Mouse (Mus musculus) neural tube, embryonic 14.5 days (tissue): ENCODE measurements around the gene Slc6a8. TPM values are rescaled to one million over a fixed set of nuclear protein-coding genes. Genes with fewer than 3 reads are reported as not detected.
A peak's percentile ranks its signal among the peaks of the same experiment; 100 is the strongest.

Experiments
- ATAC-seq: fragments of 200-750 bp; cut with Nextera tagmentation; 2 replicates; pipeline ENCODE4 v1.8.0; 2017; ENCODE audit warnings: low read depth, mild to moderate bottlenecking, moderate TSS enrichment, moderate library complexity
- H3K27ac ChIP-seq: fragments of 300-500 bp; sonication (generic); 2 replicates; pipeline ENCODE4 v1.5.1; 2014; ENCODE audit warnings: low read depth, mild to moderate bottlenecking, control low read depth, low read length, moderate library complexity, mixed read lengths
- H3K27me3 ChIP-seq: fragments of 300-500 bp; sonication (generic); 2 replicates; pipeline ENCODE4 v1.6.1; 2014; ENCODE audit warnings: low read length; ENCODE audit not compliant: control insufficient read depth, insufficient read depth
- H3K36me3 ChIP-seq: fragments of 300-500 bp; sonication (generic); 2 replicates; pipeline ENCODE4 v1.6.1; 2014; ENCODE audit warnings: low read length, mixed read lengths; ENCODE audit not compliant: control insufficient read depth, insufficient read depth
- H3K4me1 ChIP-seq: fragments of 300-500 bp; sonication (generic); 2 replicates; pipeline ENCODE4 v1.6.1; 2014; ENCODE audit warnings: low read length; ENCODE audit not compliant: control insufficient read depth, insufficient read depth
- H3K4me2 ChIP-seq: fragments of 300-500 bp; sonication (generic); 2 replicates; pipeline ENCODE4 v1.6.1; 2014; ENCODE audit warnings: mild to moderate bottlenecking, low read depth, low read length, control low read depth
- H3K4me3 ChIP-seq: fragments of 300-500 bp; sonication (generic); 2 replicates; pipeline ENCODE4 v1.5.1; 2014; ENCODE audit warnings: low read depth, low read length, control low read depth, mixed read lengths
- H3K9ac ChIP-seq: fragments of 300-500 bp; sonication (generic); replicated peaks from 2 replicates; pipeline ENCODE4 v1.6.1; 2014; ENCODE audit warnings: low read depth, mild to moderate bottlenecking, control low read depth, low read length, mixed read lengths
- H3K9me3 ChIP-seq: fragments of 300-500 bp; sonication (generic); 2 replicates; pipeline ENCODE4 v1.6.1; 2016; ENCODE audit warnings: low read length; ENCODE audit not compliant: control insufficient read depth
- WGBS: fragments of 180-500 bp; shearing (Covaris S2); extraction: QIAGEN DNeasy Blood & Tissue Kit; methylation state at CpG from one replicate; pipeline ENCODE4 v1.1.7; 2014; 5-methylcytosine and 5-hydroxymethylcytosine counted together
- polyA plus RNA-seq: library from polyadenylated mRNA; unstranded; fragments of >200 nt; fragmentation: Nextera tagmentation; extraction: Ambion mirVana; gene quantifications from 2 replicates; pipeline ENCODE4 v1.2.1, GENCODE M21; 2014

The Slc6a8 gene
- polyA plus RNA-seq, 1 experiment from 2014 or later: 9.7 TPM

DNA sequence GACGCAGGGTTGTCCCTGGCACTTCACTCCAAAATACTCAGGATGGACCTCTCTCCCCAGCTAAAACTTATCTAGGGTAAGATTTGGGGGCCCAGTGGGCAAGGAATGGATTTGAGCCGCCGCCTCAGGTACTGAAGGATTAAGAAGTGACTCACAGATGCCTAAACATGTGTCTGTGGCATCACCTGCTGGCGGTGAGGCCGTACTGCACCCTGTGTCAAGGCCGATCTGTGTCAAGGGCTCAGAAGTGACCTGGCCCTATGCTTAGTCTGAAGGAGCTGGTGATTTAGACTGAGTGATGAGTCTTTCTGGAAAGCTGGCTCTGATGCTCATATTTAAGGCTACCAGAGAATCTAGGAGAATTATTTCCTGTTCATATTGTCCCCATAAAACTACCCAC, 18.8 kb upstream of the Slc6a8 start:
- no peaks in the 10 kb centered on the region for H3K36me3 ChIP-seq
- no peaks in the 10 kb centered on the region for H3K4me1 ChIP-seq
- no peak overlapping the region for H3K27ac ChIP-seq
- no peak overlapping the region for H3K9ac ChIP-seq
- no peak overlapping the region for H3K4me2 ChIP-seq
- no peak overlapping the region for H3K4me3 ChIP-seq
- peak; percentile 59 for ATAC-seq
- 18% methylated on average over 6 of the region's 6 CpGs for WGBS
- no peaks in the 10 kb centered on the region for H3K9me3 ChIP-seq
- no peaks in the 10 kb centered on the region for H3K27me3 ChIP-seq

DNA sequence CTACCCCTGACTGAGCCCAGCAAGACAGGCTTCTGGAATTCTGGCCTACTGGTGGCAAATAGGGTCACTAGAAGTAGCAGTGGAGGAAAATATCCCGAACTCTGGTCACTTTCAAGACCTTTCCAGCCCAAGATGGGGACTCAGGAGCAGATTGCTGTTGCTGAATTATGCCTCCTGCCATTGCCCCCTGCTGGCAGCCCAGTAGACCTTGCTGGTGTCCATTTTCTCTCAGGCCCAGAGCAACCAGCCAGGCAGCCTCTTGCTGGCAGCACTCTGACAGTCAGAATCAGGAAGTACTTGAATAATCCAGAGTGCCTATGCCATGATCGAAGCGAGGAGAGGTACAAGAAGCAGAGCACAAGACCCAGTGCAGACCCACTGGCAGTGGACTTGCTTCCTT, 17.4 kb upstream of the Slc6a8 start:
- Histone ChIP-seq H3K4me3 (no peak overlapping the region), H3K4me1 (no peaks in the 10 kb centered on the region), H3K9ac (no peak overlapping the region), H3K9me3 (no peaks in the 10 kb centered on the region), H3K27ac (no peak overlapping the region), H3K4me2 (no peak overlapping the region), H3K36me3 (no peaks in the 10 kb centered on the region), H3K27me3 (no peaks in the 10 kb centered on the region)
- no peak for ATAC-seq
- WGBS: 90% methylated on average over 3 of the region's 3 CpGs

DNA sequence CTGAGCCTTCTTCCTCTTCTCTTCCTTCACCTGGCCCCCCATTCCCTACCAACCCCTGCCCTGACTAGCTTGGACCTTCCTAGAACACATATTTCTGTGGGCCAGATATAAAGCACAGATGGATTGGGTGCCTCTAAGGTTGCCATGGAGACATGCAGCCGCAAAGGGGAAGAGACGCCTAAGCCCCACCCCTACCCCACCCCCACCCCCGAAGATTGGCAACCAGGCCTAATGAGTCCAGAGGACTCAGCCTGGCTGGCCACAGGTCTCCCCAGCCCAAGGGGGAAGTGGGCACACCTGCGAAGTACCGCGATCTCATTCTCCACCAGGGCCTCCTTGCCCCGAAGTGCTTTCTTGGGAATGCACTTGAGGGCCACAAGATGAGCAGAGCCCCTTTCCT, 14.6 kb upstream of the Slc6a8 start:
- peak overlapping the region; percentile 46 for H3K4me3 ChIP-seq
- H3K27me3 ChIP-seq: no peaks in the 10 kb centered on the region
- H3K4me1 ChIP-seq: no peaks in the 10 kb centered on the region
- no peaks in the 10 kb centered on the region for H3K36me3 ChIP-seq
- ATAC-seq: no peak
- H3K9me3 ChIP-seq: no peaks in the 10 kb centered on the region
- peak overlapping the region; percentile 51 for H3K4me2 ChIP-seq
- no peak overlapping the region for H3K9ac ChIP-seq
- no peak overlapping the region for H3K27ac ChIP-seq
- 60% methylated on average over 7 of the region's 7 CpGs for WGBS

DNA sequence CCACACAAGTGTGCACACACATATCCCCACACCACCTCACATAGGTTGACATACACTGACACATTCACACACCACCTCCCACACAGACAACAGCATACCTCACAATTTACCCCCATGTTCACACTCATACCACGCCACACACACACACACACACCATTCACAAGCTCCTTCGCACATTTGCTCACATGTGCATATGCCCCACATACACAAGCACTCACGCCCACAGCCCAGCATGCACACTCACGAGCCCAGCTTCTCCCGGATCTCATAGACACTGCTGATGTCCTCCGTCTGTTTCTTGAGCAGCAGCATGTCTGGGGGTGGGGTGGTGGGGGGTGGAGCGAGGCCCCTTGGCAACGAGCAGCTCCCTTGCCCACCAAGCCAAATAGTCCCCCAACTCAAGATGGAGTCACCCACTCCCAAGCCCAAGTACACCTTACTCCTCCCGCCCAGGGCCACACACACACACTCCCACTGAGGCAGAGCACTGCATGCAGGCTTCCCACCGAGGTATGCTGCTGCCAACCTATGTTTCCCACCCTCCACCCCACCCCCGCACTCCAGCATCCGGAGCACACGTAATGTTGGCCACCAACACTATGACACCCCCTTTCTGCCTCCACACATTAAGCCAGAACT, 13.9 kb upstream of the Slc6a8 start:
- 55% methylated on average over 13 of the region's 13 CpGs for WGBS
- no peaks in the 10 kb centered on the region for H3K27me3 ChIP-seq
- peak overlapping the region; percentile 51 for H3K4me2 ChIP-seq
- no peaks in the 10 kb centered on the region for H3K9me3 ChIP-seq
- H3K36me3 ChIP-seq: no peaks in the 10 kb centered on the region
- H3K4me3 ChIP-seq: peak overlapping the region; percentile 46
- no peaks in the 10 kb centered on the region for H3K4me1 ChIP-seq
- H3K27ac ChIP-seq: no peak overlapping the region
- H3K9ac ChIP-seq: peak overlapping the region; percentile 58; the same call in 1 of the 2 replicates
- ATAC-seq: peak; percentile 55

DNA sequence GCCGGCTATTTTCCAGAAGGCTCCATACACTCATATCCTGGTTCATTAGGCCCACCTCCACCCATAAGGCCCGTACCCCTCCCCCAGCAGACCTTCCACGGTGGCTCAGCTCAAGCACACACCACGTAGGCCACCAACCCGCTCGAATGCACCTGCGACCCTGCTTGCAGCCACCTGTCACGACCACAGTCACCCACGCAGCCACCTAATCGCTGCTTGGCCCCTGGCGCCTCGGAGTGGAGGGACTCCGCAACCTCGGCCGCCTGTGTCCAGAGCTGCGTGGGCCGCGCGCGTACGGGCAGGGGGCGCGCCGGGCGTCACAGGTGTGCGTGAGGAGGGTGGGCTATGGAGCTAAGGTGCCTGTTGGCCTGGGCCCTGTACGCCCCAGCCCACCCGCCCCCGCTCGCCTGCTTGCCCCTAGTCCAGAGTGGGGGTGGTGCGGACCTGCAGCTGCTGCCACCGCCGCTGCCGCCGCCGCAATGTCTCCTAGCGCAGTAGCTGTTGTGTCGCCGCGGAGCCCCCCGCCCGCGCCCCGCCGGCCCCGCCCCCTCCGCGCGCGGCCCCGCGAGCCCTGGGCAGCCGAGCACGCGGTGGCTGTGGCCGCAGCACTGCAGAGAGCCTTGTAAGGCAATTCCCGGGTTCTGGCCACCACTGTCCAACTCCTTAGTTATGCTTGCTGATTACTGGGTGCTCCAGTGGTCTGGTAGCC, 13.2 kb upstream of the Slc6a8 start, which contains the start of gene Pnck:
Pnck (minus strand) TSS at position 543 of the 709 bp plus-strand sequence.
- 14% methylated on average over 38 of the region's 57 CpGs for WGBS
- no peaks in the 10 kb centered on the region for H3K9me3 ChIP-seq
- H3K9ac ChIP-seq: peak within 1 kb of the TSS; percentile 58
- H3K4me3 ChIP-seq: peak within 1 kb of the TSS; percentile 46
- no peaks in the 10 kb centered on the region for H3K27me3 ChIP-seq
- H3K4me2 ChIP-seq: peak within 1 kb of the TSS; percentile 51
- H3K27ac ChIP-seq: peak within 1 kb of the TSS; percentile 52; the same call in 1 of the 2 replicates
- no peaks in the 10 kb centered on the region for H3K4me1 ChIP-seq
- peak; percentile 68 for ATAC-seq
- no peaks in the 10 kb centered on the region for H3K36me3 ChIP-seq

DNA sequence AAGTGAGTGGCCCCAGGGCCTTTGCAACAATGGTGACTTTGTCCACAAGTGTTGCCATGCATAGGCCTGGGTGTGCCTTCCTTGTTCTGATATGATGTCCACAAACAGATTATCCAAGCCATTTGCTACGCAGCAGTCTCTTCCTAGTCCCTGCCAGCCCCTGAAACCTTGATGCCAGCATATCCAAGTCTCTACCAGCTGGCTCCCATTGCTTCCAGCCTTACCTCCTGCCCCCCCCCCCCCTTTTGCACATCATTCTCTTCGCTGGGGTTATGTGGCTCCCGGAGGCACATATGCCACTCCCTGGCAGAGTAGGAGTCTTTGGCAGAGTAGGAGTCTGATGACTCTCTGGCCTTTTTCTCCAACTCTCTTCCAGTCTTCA, 12.7 kb upstream of the Slc6a8 start:
- Histone ChIP-seq H3K9ac (peak overlapping the region; percentile 58), H3K9me3 (no peaks in the 10 kb centered on the region), H3K36me3 (no peaks in the 10 kb centered on the region), H3K27ac (peak overlapping the region; percentile 52; the same call in 1 of the 2 replicates), H3K4me1 (no peaks in the 10 kb centered on the region), H3K4me3 (peak overlapping the region; percentile 46), H3K27me3 (no peaks in the 10 kb centered on the region), H3K4me2 (peak overlapping the region; percentile 51)
- 29% methylated on average over 3 of the region's 3 CpGs for WGBS
- peak; percentile 19; the same call in 1 of the 2 replicates for ATAC-seq

DNA sequence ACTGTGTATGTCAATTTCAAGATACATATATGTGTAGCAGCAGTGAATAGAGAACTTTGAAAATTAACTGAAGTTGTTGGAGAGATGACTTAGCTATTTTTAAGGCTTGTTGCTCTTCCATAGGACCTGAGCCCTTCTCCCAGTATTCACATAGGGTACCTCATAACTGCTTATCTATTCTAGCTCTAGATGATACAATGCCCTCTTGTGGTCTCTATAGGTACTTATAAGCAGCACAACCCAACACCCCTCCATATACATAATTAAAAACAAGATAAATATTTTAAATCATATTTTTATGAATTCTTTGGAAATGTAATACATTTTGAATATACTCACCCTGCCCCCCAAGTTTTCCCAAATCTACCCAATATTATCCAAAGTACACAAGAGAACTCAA, 9.8 kb upstream of the Slc6a8 start:
- H3K27ac ChIP-seq: no peak overlapping the region
- H3K4me3 ChIP-seq: no peak overlapping the region
- H3K4me1 ChIP-seq: no peaks in the 10 kb centered on the region
- H3K9me3 ChIP-seq: no peaks in the 10 kb centered on the region
- no peak overlapping the region for H3K9ac ChIP-seq
- H3K27me3 ChIP-seq: no peaks in the 10 kb centered on the region
- H3K36me3 ChIP-seq: no peaks in the 10 kb centered on the region
- no peak overlapping the region for H3K4me2 ChIP-seq
- ATAC-seq: no peak

DNA sequence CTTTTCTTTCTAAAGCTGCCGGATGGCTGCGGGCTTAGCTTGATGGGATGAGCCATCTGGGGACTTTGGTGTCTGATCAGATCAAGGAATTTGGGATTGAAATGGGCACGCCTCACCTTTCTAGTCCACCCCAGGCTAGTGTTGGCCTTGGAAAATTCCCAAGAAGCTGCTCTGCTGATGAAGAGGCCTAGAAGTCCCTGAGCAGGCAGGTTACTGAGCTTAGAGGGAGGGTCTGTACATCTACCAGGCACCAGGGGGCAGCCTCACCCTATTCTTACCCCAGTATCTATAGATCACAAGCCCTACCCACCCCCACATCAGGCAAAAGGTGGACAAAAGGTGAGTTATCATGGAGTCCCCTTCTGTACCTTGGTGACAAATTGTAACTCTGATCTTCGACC, 919 bp upstream of the Slc6a8 start:
- ATAC-seq: peak; percentile 39; the same call in 1 of the 2 replicates
- no peaks in the 10 kb centered on the region for H3K27me3 ChIP-seq
- H3K36me3 ChIP-seq: no peaks in the 10 kb centered on the region
- H3K4me3 ChIP-seq: no peak overlapping the region
- no peaks in the 10 kb centered on the region for H3K9me3 ChIP-seq
- peaks cover 7% of the 10 kb centered on the region; the same call in 1 of the 2 replicates for H3K4me1 ChIP-seq
- WGBS: 59% methylated on average over 4 of the region's 4 CpGs
- no peak overlapping the region for H3K27ac ChIP-seq
- H3K9ac ChIP-seq: no peak overlapping the region
- H3K4me2 ChIP-seq: no peak overlapping the region

DNA sequence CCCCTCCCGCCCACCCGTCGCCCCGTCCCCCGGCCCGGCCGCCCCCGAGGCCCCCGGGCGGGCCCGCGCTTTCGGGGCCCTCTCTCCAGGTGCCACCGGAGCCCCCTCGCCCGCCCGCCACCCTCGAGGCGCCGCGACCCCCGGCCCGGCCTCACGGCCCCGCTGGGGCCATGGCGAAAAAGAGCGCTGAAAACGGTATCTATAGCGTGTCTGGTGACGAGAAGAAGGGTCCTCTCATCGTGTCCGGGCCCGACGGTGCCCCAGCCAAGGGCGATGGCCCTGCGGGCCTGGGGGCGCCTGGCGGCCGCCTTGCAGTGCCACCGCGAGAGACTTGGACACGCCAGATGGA, 643 bp downstream of the Slc6a8 start:
- WGBS: 28% methylated on average over 17 of the region's 42 CpGs
- peak; percentile 7 for ATAC-seq
- no peaks in the 10 kb centered on the region for H3K9me3 ChIP-seq
- H3K4me1 ChIP-seq: peaks cover 7% of the 10 kb centered on the region; the same call in 1 of the 2 replicates
- peak overlapping the region; percentile 57 for H3K4me2 ChIP-seq
- peak overlapping the region; percentile 34; the same call in 1 of the 2 replicates for H3K27ac ChIP-seq
- no peaks in the 10 kb centered on the region for H3K27me3 ChIP-seq
- 0 out of 2 replicates have a peak, but pooled peaks cover 3% of the 10 kb centered on the region for H3K36me3 ChIP-seq
- peak overlapping the region; percentile 50 for H3K4me3 ChIP-seq
- H3K9ac ChIP-seq: peak overlapping the region; percentile 70
